Mouse (Mus musculus) urinary bladder, postnatal 0 days (tissue): ENCODE measurements around the gene Zbtb8b. TPM values are rescaled to one million over a fixed set of nuclear protein-coding genes. Genes with fewer than 3 reads are reported as not detected.

Source experiments
- polyA plus RNA-seq: library from polyadenylated mRNA; unstranded; fragments of >200 nt; fragmentation: Nextera tagmentation; extraction: Ambion mirVana; gene quantifications from 2 replicates; pipeline ENCODE4 v1.2.1, GENCODE M21; 2015

Gene Zbtb8b
- 6.6 and 7.9 TPM in 2 replicates for polyA plus RNA-seq

DNA sequence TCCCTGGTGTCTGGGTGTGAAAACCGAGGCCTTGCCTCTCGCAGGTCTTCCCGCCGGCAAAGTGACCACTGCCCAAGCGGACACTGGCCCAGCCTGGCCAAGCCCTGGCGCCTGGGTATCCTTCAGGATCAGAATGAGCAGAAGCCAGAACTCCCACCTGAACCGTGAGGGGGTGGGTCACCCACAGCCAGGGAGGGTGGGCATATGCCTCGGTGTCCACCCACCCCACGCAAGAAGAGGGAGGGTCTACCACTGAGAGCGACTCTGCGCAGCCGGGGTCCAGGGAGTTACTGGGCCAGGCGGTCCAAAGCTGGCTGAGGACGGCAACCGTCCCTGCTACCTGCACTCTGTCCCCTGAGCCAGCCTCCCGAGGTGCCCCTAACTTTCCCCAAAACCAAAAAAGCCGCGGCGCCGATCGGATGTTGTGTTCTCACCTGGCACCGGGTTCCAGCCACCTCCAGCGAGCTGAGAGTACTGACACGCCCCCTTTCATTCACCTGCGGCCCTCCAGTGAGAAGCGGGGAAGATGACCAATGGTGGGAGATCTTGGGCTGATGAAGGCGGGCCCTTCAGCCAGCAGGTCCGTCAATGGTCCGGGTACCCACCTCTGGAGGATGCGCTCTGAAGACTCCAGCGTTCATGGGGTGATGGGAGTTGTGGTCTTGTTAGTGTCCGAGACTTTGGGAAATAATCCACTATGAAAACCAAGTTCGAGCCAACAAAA lies at the start of gene Zbtb8b:
TSS of gene Zbtb8b (minus strand) at position 514 of the 724 bp plus-strand sequence.

DNA sequence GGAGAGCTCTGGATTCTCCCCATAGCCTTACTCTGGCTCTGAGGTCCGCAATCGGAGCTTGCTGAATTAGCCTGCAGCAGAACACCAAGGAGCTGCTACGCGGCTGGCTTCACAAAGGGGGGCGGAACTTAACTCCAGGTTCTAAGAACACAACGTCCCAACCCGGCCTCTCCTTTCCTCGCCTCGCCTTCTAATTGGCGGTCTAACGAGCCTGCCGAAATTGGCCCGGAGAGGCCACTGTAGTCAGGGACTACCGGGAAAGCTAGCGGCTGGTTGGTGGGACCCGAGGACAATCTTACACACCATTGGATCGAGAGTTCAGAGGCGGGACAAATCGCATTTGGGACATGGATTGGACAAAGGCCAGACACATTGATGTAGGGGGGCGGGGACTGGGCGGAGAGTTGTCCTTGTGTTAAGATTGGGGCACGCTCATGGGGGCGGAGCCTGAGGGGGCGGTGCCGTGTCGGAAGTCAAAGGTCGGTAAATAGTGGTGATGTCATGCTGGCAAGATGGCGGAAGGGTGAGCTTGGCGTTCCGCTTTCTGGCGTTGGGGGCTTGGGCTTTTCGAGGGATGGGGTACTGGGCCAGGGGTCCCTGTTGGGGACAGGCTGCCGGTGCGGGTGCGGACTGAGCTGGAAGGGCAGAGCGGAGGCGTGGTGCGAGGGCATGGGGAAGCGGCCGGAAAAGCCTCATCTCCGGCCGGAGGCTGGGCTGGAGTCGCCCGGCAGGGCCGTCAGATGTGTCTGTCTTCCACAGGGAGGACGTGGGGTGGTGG lies 20.7 kb upstream of the Zbtb8b start, which contains the start of gene Bsdc1:
TSS of gene Bsdc1 (plus strand) at position 399 of the 778 bp plus-strand sequence.

DNA sequence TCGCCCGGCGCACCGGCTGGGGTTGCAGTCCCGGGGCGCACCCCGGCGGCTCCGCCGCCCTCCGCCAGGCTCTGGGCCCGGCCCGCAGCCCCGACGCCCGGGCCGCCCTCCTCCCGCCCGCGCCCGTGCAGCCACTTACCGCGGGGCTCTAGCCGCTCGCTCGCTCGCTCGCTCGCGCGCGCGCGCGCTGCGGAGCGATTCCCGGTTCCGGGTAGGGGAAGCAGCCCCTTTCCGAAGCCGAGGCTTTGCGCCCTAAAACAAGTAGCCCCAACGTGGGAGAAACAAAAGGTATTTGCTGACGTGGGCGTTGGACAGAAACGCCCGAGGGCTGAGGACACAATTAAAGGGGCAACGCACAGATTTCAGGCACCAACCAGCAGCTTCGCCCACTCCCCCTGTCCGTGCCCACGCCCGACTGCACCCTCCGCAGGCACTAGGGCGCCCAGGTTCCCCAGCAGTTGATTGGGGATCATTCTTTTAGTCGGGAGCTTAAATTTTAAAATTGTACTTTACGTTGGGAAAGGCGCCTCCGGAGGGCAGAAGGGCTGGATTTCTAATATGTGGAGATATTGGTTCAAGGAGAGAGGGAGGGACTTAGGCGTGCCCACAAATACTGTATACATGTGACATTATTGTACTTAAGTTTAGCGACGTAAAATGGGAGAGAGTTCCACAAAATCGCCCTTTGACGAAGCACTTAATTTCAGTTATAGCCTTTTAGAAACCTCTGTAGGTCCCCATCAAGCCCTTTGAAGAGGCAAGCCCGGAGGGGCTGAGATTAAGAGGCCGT lies 62.9 kb downstream of the Zbtb8b start, which contains the start of gene Zbtb8a:
TSS of gene Zbtb8a (minus strand) at position 516 of the 790 bp plus-strand sequence.

Other genes starting within 250 kb of the Zbtb8b start
- 5.4 and 6.2 TPM in 2 replicates for gene C77080, start 179.4 kb downstream of the Zbtb8b start, polyA plus RNA-seq
- gene Sync, start 153.2 kb downstream of the Zbtb8b start, polyA plus RNA-seq, result 1.8 and 2.8 TPM in 2 replicates
- 147 and 188 TPM in 2 replicates for gene Rbbp4, start 105.5 kb downstream of the Zbtb8b start, polyA plus RNA-seq
- 39.7 and 46.6 TPM in 2 replicates for gene Zbtb8os, start 105.2 kb downstream of the Zbtb8b start, polyA plus RNA-seq
- gene Zbtb8a, start 62.7 kb downstream of the Zbtb8b start, polyA plus RNA-seq, result 17.4 and 19.0 TPM in 2 replicates
- gene Bsdc1, start 20.7 kb upstream of the Zbtb8b start, polyA plus RNA-seq, result 14.1 and 16.6 TPM in 2 replicates
- not detected in 2 replicates for gene Tssk3, start 50.2 kb upstream of the Zbtb8b start, polyA plus RNA-seq
- 0.63 and 0.73 TPM in 2 replicates for gene Fam229a, start 50.3 kb upstream of the Zbtb8b start, polyA plus RNA-seq
- gene Marcksl1, start 72.7 kb upstream of the Zbtb8b start, polyA plus RNA-seq, result 166 and 167 TPM in 2 replicates
- gene Hdac1, start 101.9 kb upstream of the Zbtb8b start, polyA plus RNA-seq, result 95.3 and 96.1 TPM in 2 replicates
- gene Lck, start 132.8 kb upstream of the Zbtb8b start, polyA plus RNA-seq, result 1.9 and 2.6 TPM in 2 replicates
- 1.3 and 1.8 TPM in 2 replicates for gene Fam167b, start 137.7 kb upstream of the Zbtb8b start, polyA plus RNA-seq
- gene Eif3i, start 159.8 kb upstream of the Zbtb8b start, polyA plus RNA-seq, result 201 and 217 TPM in 2 replicates
- gene Tmem234, start 159.8 kb upstream of the Zbtb8b start, polyA plus RNA-seq, result 164 and 187 TPM in 2 replicates
- gene Dcdc2b, start 173.4 kb upstream of the Zbtb8b start, polyA plus RNA-seq, result 0.63 and 1.9 TPM in 2 replicates
- 19.0 and 19.1 TPM in 2 replicates for gene Iqcc, start 178.2 kb upstream of the Zbtb8b start, polyA plus RNA-seq
- gene Ccdc28b, start 183.1 kb upstream of the Zbtb8b start, polyA plus RNA-seq, result 39.2 and 42.1 TPM in 2 replicates
- 26.8 and 29.6 TPM in 2 replicates for gene Txlna, start 200.2 kb upstream of the Zbtb8b start, polyA plus RNA-seq
- gene Kpna6, start 231.9 kb upstream of the Zbtb8b start, polyA plus RNA-seq, result 9.8 and 11.9 TPM in 2 replicates